Mouse (Mus musculus) thymus, adult 2 months (tissue): ENCODE measurements around the gene Gjd3. TPM values are rescaled to one million over a fixed set of nuclear protein-coding genes. Genes with fewer than 3 reads are reported as not detected.
"Not testable (repeated sequence)": the region's sequence is repeated elsewhere in the genome, so short reads cannot be mapped to it uniquely, and the experiment has no call there.

ENCODE experiments used
- DNase-seq: peaks from one replicate; pipeline ENCODE4 v3.0.0; 2021
- H3K27ac ChIP-seq: fragments of 200-500 bp; 2 replicates; pipeline ENCODE4 v1.5.1; 2012; ENCODE audit warnings: low read length, control low read depth; ENCODE audit not compliant: control insufficient read depth, insufficient read depth
- H3K27me3 ChIP-seq: fragments of 200-500 bp; 2 replicates; pipeline ENCODE4 v1.6.1; 2012; ENCODE audit warnings: mild to moderate bottlenecking, low read length, moderate library complexity, mixed read lengths; ENCODE audit not compliant: control insufficient read depth, insufficient read depth
- H3K36me3 ChIP-seq: fragments of 200-500 bp; 2 replicates; pipeline ENCODE4 v1.6.1; 2012; ENCODE audit warnings: mild to moderate bottlenecking, low read length, moderate library complexity; ENCODE audit not compliant: control insufficient read depth, insufficient read depth
- H3K4me1 ChIP-seq: fragments of 200-500 bp; replicated peaks from 2 replicates; pipeline ENCODE4 v1.6.1; 2012; ENCODE audit warnings: low read length; ENCODE audit not compliant: control insufficient read depth, insufficient read depth
- H3K4me3 ChIP-seq: fragments of 200-500 bp; 2 replicates; pipeline ENCODE4 v1.5.1; 2012; ENCODE audit warnings: mild to moderate bottlenecking, low read length, control low read depth, moderate library complexity; ENCODE audit not compliant: control insufficient read depth, insufficient read depth
- CTCF ChIP-seq: fragments of 200-500 bp; IDR thresholded peaks from 2 replicates; pipeline ENCODE4 v1.5.1; 2012; ENCODE audit warnings: mild to moderate bottlenecking, control low read depth, low read length, moderate library complexity, borderline replicate concordance; ENCODE audit not compliant: control insufficient read depth, poor library complexity, insufficient read depth; ENCODE audit errors: extremely low read depth
- POLR2A ChIP-seq: fragments of 200-500 bp; IDR thresholded peaks from 2 replicates; pipeline ENCODE4 v1.6.1; 2012; ENCODE audit warnings: mild to moderate bottlenecking, low read length, control low read depth, moderate library complexity; ENCODE audit not compliant: control insufficient read depth, poor library complexity, insufficient read depth; ENCODE audit errors: extremely low read depth
- WGBS: fragments of 180-500 bp; shearing (Covaris S2); methylation state at CpG from one replicate; pipeline ENCODE4 v1.1.7; 2018; 5-methylcytosine and 5-hydroxymethylcytosine counted together
- polyA plus RNA-seq: library from polyadenylated mRNA; depleted of rRNA; stranded (reverse); fragments of >200 nt; gene quantifications from 2 replicates; pipeline ENCODE4 v1.2.3, GENCODE M21; 2012

Gene Gjd3
- polyA plus RNA-seq, 1 experiment, result 1.3 TPM

DNA sequence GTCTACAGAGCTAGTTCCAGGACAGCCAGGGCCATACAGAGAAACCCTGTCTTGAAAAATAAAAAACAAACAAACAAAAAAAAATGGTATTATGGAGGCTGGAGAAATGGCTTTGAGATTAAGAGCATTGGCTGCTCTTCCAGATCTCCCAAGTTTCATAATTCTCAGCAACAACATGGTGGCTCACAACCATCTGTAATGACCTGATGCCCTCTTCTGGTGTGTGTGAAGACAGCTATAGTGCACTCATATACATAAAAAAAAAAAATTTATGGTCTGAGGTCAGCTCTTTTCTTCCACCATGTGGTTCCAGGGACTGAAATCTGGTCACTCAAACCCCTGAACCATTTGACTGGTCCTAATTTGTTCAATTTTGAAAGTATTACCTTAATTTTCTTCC lies 16.0 kb upstream of the Gjd3 start:
- TF ChIP-seq POLR2A, result no peak
- TF ChIP-seq CTCF, result no peak
- H3K4me3 ChIP-seq, result no peak overlapping the region
- no peak overlapping the region for H3K27ac ChIP-seq
- H3K36me3 ChIP-seq, result peaks cover 93% of the 10 kb centered on the region
- no peaks in the 10 kb centered on the region for H3K27me3 ChIP-seq
- no peak for DNase-seq
- no peaks in the 10 kb centered on the region for H3K4me1 ChIP-seq

DNA sequence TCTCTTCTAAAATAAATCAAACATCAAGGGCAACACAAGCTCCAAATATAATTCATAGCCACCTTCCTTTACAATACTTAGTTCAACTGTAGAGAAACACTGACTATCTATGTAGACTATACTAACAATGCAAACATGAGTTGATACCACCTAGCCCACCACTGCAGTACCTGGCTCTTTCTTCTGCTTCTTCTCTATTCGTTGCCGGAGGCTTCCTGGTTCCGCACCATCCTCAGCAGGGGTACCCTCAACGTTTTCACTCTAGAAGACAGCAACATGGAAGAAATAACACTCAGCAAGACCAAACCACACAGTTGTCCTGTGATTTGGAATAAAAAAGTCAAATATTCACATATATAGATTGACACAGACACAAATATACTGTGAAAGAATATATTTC lies 14.8 kb upstream of the Gjd3 start:
- TF ChIP-seq POLR2A, result no peak
- no peak for TF ChIP-seq CTCF
- DNase-seq, result no peak
- H3K27me3 ChIP-seq, result no peaks in the 10 kb centered on the region
- no peak overlapping the region for H3K27ac ChIP-seq
- no peaks in the 10 kb centered on the region for H3K4me1 ChIP-seq
- H3K36me3 ChIP-seq, result peaks cover 90% of the 10 kb centered on the region
- H3K4me3 ChIP-seq, result no peak overlapping the region
- 95% methylated on average over 4 of the region's 4 CpGs for WGBS

DNA sequence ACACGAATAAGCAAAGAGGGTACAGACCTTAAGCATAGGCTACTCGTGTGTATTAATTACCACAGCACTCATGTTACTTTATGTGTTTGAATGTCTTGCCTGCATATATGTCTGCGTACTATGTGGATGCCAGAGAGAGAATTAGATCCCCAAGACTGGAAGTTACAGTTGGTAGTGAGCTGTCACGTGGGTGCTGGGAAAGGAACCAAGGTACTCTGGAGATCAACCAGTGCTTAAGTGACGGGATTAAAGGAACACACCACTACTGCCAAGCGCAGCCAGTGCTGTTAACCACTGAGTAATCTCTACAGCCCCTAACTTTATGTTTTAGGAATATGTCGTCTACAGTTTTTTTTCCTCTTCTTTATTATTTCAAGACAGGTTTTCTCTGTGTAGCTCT lies 13.2 kb upstream of the Gjd3 start:
- no peak overlapping the region for H3K27ac ChIP-seq
- TF ChIP-seq POLR2A (no peak), CTCF (no peak)
- H3K36me3 ChIP-seq, result peaks cover 90% of the 10 kb centered on the region
- 97% methylated on average over 7 of the region's 7 CpGs for WGBS
- no peaks in the 10 kb centered on the region for H3K27me3 ChIP-seq
- no peak overlapping the region for H3K4me3 ChIP-seq
- no peak for DNase-seq
- H3K4me1 ChIP-seq, result no peaks in the 10 kb centered on the region

DNA sequence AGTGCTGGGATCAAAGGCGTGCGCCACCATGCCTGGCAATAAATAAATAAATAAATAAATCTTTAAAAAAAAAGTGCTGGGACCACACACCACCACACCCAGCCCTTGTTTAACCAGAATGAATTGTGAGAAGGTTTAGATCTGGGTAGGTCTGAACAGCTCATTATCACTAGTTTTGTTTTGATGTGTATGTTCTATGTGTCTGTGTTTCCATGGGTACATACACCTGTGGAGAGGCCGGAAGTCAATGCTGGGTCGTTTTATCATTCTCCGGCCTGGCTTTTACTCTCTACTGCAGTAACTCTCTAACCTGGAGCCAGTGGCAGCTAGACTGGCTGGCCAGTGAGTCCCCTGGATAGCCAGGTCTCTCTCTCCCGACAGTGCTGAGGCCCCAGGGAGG lies 8.1 kb upstream of the Gjd3 start:
- Histone ChIP-seq H3K27me3 (no peaks in the 10 kb centered on the region), H3K4me3 (no peak overlapping the region), H3K4me1 (no peaks in the 10 kb centered on the region), H3K36me3 (peaks cover 60% of the 10 kb centered on the region), H3K27ac (no peak overlapping the region)
- no peak for DNase-seq
- TF ChIP-seq CTCF (no peak), POLR2A (no peak)
- 93% methylated on average over 6 of the region's 6 CpGs for WGBS

DNA sequence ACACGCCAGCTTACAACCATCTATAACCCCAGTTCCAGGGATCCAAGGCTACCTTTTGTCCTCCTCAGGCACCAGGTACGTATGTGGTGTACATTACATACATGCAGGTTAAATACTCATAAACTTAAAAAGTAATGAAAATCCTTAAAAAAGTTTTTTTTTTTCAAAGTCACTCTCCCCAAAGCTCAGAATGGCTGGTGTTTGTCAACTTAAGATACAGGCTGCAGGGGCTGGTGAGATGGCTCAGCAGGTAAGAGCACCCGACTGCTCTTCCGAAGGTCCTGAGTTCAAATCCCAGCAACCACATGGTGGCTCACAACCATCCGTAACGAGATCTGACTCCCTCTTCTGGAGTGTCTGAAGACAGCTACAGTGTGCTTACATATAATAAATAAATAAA lies 5.4 kb upstream of the Gjd3 start:
- peaks cover 38% of the 10 kb centered on the region for H3K36me3 ChIP-seq
- WGBS, result 97% methylated on average over 6 of the region's 6 CpGs
- H3K27ac ChIP-seq, H3K4me3 ChIP-seq, H3K27me3 ChIP-seq, DNase-seq, H3K4me1 ChIP-seq: not testable (repeated sequence)

DNA sequence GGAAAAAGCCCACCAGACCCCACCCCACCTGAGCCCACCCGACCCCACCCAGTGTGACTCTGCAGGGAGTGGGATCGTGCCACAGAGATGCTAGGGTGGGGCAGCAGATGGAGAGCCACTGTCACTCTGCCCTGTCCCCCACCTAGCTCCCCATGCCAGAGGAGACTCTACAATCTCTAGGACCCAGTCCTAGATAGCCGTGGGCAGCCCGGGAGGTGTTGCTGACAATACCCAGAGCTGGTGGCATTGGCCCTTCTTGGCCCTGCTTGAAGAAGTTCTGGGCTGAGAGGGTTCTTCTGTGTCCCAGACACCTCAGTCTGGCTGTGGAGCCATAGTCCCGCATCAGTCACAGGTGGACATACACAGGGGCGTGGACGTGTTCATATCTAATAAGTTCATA lies 2.7 kb upstream of the Gjd3 start:
- no peaks in the 10 kb centered on the region for H3K27me3 ChIP-seq
- peaks cover 14% of the 10 kb centered on the region for H3K36me3 ChIP-seq
- 94% methylated on average over 7 of the region's 7 CpGs for WGBS
- no peak for DNase-seq
- no peak for TF ChIP-seq POLR2A
- no peak for TF ChIP-seq CTCF
- H3K4me3 ChIP-seq, result no peak overlapping the region
- peaks cover 13% of the 10 kb centered on the region for H3K4me1 ChIP-seq
- no peak overlapping the region for H3K27ac ChIP-seq

DNA sequence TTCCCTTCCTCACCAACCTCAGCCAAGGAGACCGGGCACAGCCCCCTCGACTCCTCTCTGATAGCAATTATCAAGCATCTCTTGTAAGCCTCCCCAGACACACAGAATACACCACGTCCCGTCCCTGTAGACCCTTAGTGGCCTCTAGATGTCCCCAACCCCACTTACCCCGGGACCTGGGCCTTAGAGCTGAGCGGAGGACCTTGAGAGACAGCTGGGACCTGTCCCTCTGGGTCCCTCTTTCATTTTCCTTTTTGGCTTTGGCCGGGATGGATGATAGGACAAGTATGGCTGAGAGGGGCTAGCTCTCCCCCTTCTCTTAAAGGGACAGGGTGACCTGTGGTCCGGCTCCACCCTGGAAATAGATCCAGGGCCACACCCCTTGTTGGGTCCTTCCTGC lies 735 bp upstream of the Gjd3 start:
- H3K36me3 ChIP-seq, result peaks cover 1% of the 10 kb centered on the region
- H3K27ac ChIP-seq, result no peak overlapping the region
- peaks cover 13% of the 10 kb centered on the region for H3K4me1 ChIP-seq
- no peak for DNase-seq
- H3K27me3 ChIP-seq, result no peaks in the 10 kb centered on the region
- H3K4me3 ChIP-seq, result no peak overlapping the region
- WGBS, result 91% methylated on average over 8 of the region's 8 CpGs
- TF ChIP-seq POLR2A (no peak), CTCF (no peak)
